Mouse (Mus musculus): ENCODE data around the gene Olfr527. TPM values are rescaled to one million over a fixed set of nuclear protein-coding genes. Genes with fewer than 3 reads are reported as not detected.

Gene Olfr527
- polyA plus RNA-seq, 1 experiment from 2014 or later: not detected

Other genes with a start within 250 kb of the Olfr527 start
- 0.41 TPM in 1 of 2 replicates, not detected in the other for gene Prap1, start 240.6 kb upstream of the Olfr527 start, polyA plus RNA-seq (2015; fragmentation: Nextera tagmentation; extraction: Ambion mirVana)
- 21.4 and 22.3 TPM in 2 replicates for gene Fuom, start 231.6 kb upstream of the Olfr527 start, polyA plus RNA-seq (2015; fragmentation: Nextera tagmentation; extraction: Ambion mirVana)
- gene Paox, start 218.2 kb upstream of the Olfr527 start, polyA plus RNA-seq (2015; fragmentation: Nextera tagmentation; extraction: Ambion mirVana): 17.7 and 18.4 TPM in 2 replicates
- gene Echs1, start 217.5 kb upstream of the Olfr527 start, polyA plus RNA-seq (2015; fragmentation: Nextera tagmentation; extraction: Ambion mirVana): 130 and 141 TPM in 2 replicates
- 20.6 and 21.9 TPM in 2 replicates for gene Mtg1, start 196.5 kb upstream of the Olfr527 start, polyA plus RNA-seq (2015; fragmentation: Nextera tagmentation; extraction: Ambion mirVana)
- gene Sprn, start 179.1 kb upstream of the Olfr527 start, polyA plus RNA-seq (2015; fragmentation: Nextera tagmentation; extraction: Ambion mirVana): 0.27 and 0.36 TPM in 2 replicates
- not detected in 2 replicates for gene Olfr522, start 169.3 kb upstream of the Olfr527 start, polyA plus RNA-seq (2015; fragmentation: Nextera tagmentation; extraction: Ambion mirVana)
- gene Olfr523, start 160.8 kb upstream of the Olfr527 start, polyA plus RNA-seq (2015; fragmentation: Nextera tagmentation; extraction: Ambion mirVana): not detected in 2 replicates
- not detected in 2 replicates for gene Olfr524, start 128.1 kb upstream of the Olfr527 start, polyA plus RNA-seq (2015; fragmentation: Nextera tagmentation; extraction: Ambion mirVana)
- 0.11 TPM in 1 of 2 replicates, not detected in the other for gene Cd163l1, start 115.8 kb upstream of the Olfr527 start, polyA plus RNA-seq (2015; fragmentation: Nextera tagmentation; extraction: Ambion mirVana)
- not detected in 2 replicates for gene 5830411N06Rik, start 86.7 kb upstream of the Olfr527 start, polyA plus RNA-seq (2015; fragmentation: Nextera tagmentation; extraction: Ambion mirVana)
- not detected in 2 replicates for gene Olfr525, start 13.2 kb upstream of the Olfr527 start, polyA plus RNA-seq (2015; fragmentation: Nextera tagmentation; extraction: Ambion mirVana)
- not detected in 2 replicates for gene Olfr60, start 27.7 kb downstream of the Olfr527 start, polyA plus RNA-seq (2015; fragmentation: Nextera tagmentation; extraction: Ambion mirVana)
- gene Olfr530, start 42.3 kb downstream of the Olfr527 start, polyA plus RNA-seq (2015; fragmentation: Nextera tagmentation; extraction: Ambion mirVana): not detected in 2 replicates
- not detected in 2 replicates for gene Olfr531, start 68.9 kb downstream of the Olfr527 start, polyA plus RNA-seq (2015; fragmentation: Nextera tagmentation; extraction: Ambion mirVana)
- gene Olfr532, start 87.6 kb downstream of the Olfr527 start, polyA plus RNA-seq (2015; fragmentation: Nextera tagmentation; extraction: Ambion mirVana): not detected in 2 replicates
- not detected in 2 replicates for gene Olfr533, start 129.4 kb downstream of the Olfr527 start, polyA plus RNA-seq (2015; fragmentation: Nextera tagmentation; extraction: Ambion mirVana)
- not detected in 2 replicates for gene Olfr535, start 150.2 kb downstream of the Olfr527 start, polyA plus RNA-seq (2015; fragmentation: Nextera tagmentation; extraction: Ambion mirVana)
- not detected in 2 replicates for gene Olfr536, start 173.4 kb downstream of the Olfr527 start, polyA plus RNA-seq (2015; fragmentation: Nextera tagmentation; extraction: Ambion mirVana)
- not detected in 2 replicates for gene Olfr538, start 233.9 kb downstream of the Olfr527 start, polyA plus RNA-seq (2015; fragmentation: Nextera tagmentation; extraction: Ambion mirVana)